Mouse (Mus musculus) limb, embryonic 12.5 days (tissue): ENCODE measurements around the gene Ppp1r13l. TPM values are rescaled to one million over a fixed set of nuclear protein-coding genes. Genes with fewer than 3 reads are reported as not detected.

ENCODE experiments used
- ATAC-seq: fragments of 200-750 bp; cut with Nextera tagmentation; 2 replicates; pipeline ENCODE4 v1.8.0; 2017; ENCODE audit warnings: low read depth, moderate TSS enrichment; ENCODE audit not compliant: insufficient number of reproducible peaks, insufficient read depth, low FRiP score, low TSS enrichment
- H3K27ac ChIP-seq: fragments of 300-500 bp; sonication (generic); 2 replicates; pipeline ENCODE4 v1.5.1; 2016; ENCODE audit warnings: mild to moderate bottlenecking, moderate library complexity
- H3K27me3 ChIP-seq: fragments of 300-500 bp; sonication (generic); 2 replicates; pipeline ENCODE4 v1.6.1; 2016; ENCODE audit warnings: mild to moderate bottlenecking, moderate library complexity
- H3K36me3 ChIP-seq: fragments of 300-500 bp; sonication (generic); 2 replicates; pipeline ENCODE4 v1.6.1; 2016; ENCODE audit warnings: mild to moderate bottlenecking, moderate library complexity
- H3K4me1 ChIP-seq: fragments of 300-500 bp; sonication (generic); replicated peaks from 2 replicates; pipeline ENCODE4 v1.6.1; 2016
- H3K4me2 ChIP-seq: fragments of 300-500 bp; sonication (generic); 2 replicates; pipeline ENCODE4 v1.6.1; 2016; ENCODE audit warnings: mild to moderate bottlenecking, moderate library complexity
- H3K4me3 ChIP-seq: fragments of 300-500 bp; sonication (generic); replicated peaks from 2 replicates; pipeline ENCODE4 v1.5.1; 2016; ENCODE audit warnings: mild to moderate bottlenecking
- H3K9ac ChIP-seq: fragments of 300-500 bp; sonication (generic); replicated peaks from 2 replicates; pipeline ENCODE4 v1.6.1; 2016; ENCODE audit warnings: mild to moderate bottlenecking, moderate library complexity
- H3K9me3 ChIP-seq: fragments of 300-500 bp; sonication (generic); 2 replicates; pipeline ENCODE4 v1.6.1; 2016; ENCODE audit warnings: mild to moderate bottlenecking, moderate library complexity
- WGBS: fragments of 180-500 bp; shearing (Covaris S2); methylation state at CpG from one replicate; pipeline ENCODE4 v1.1.7; 2016; 5-methylcytosine and 5-hydroxymethylcytosine counted together
- polyA plus RNA-seq: library from polyadenylated mRNA; unstranded; fragments of >200 nt; fragmentation: Nextera tagmentation; extraction: Ambion mirVana; gene quantifications from 2 replicates; pipeline ENCODE4 v1.2.1, GENCODE M21; 2016

Gene Ppp1r13l
- polyA plus RNA-seq, result 7.1 and 9.3 TPM in 2 replicates

DNA sequence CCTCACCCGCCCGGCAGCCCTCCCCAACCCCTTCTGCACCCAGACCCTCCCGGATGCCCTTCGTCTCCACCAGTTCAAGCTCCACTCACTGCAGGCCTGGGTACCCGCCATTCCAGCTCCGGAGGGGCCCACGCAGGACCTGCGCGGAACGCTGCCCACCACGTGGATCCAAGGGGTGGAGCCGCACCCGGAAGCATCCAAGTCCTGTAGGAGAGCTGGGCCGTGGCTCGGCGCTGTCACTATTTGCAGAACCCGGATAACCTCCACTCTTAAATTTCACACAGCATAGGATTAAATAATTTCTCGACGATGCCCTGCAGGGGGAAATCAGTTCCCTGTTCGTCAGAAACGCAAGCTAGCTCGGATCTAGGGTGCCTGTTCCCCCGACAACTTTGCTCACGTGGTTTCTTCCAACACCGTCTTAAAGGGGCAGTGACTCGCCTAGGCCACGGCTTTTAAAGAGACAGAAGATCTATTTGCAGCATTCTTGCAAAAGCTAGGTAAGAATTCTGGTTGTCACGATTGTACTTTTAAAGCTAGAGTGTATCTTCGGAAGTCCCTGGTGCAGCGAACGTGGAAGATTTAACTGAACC lies at the start of gene Ppp1r13l, which contains the start of gene Cd3eap:
Gene Ppp1r13l (plus strand): TSS at position 451 of the 593 bp plus-strand sequence.
Gene Cd3eap (minus strand): TSS at position 185 of the 593 bp plus-strand sequence.
- peaks cover 16% of the 10 kb centered on the region for H3K27me3 ChIP-seq
- peaks cover 21% of the 10 kb centered on the region for H3K4me1 ChIP-seq
- peaks cover 34% of the 10 kb centered on the region for H3K36me3 ChIP-seq
- H3K4me2 ChIP-seq, result peak within 1 kb of the TSS; percentile 98
- no peaks in the 10 kb centered on the region for H3K9me3 ChIP-seq
- under 1% methylated on average over 31 of the region's 31 CpGs for WGBS
- H3K4me3 ChIP-seq, result peak within 1 kb of the TSS; percentile 75
- peak within 1 kb of the TSS; percentile 50; the same call in 1 of the 2 replicates for H3K27ac ChIP-seq
- ATAC-seq, result peak; percentile 21
- H3K9ac ChIP-seq, result peak within 1 kb of the TSS; percentile 68

DNA sequence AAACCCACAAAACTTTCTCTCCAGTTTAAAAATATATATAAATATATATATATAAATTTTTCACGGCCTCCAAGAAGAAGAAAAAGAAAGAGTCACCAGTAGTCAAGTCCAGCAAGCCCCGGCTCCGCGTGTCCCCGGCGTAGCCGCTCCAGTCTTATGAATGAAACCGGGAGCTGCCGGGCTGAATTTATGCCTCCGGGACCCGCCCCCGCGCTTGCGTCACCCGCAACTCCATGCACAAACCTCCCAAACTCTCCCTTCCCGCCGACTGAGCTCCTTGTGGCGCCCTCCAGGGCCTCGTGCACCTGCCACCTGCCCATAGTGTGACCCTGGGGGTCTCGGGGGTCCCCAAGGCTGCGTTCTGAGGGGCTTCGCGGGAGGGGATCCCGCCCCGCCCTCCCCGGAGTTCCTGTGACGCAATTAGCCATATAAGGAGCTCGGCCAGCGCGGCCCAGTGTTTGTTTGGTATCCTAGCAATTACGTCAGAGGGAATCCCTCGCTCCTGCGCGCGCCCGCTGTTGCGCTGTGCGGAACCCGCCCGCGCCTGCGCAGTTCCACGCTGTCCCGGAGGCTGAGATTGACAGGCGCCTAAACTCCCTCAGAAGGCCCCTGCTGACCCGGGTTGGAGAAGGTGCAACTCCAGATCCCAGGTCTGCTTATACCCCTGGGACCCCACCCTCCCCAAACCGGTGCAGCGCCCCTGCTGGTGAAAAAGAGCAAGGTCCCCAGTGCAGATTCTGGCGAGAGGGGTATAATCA lies 49.5 kb upstream of the Ppp1r13l start, which contains the start of gene Fosb:
Gene Fosb (minus strand): TSS at position 168 of the 758 bp plus-strand sequence.
- WGBS, result under 1% methylated on average over 49 of the region's 49 CpGs
- peak within 1 kb of the TSS; percentile 66 for H3K4me3 ChIP-seq
- ATAC-seq, result peak; percentile 69; the same call in 1 of the 2 replicates
- peak within 1 kb of the TSS; percentile 57 for H3K9ac ChIP-seq
- H3K4me1 ChIP-seq, result peaks cover 23% of the 10 kb centered on the region
- H3K27me3 ChIP-seq, result peaks cover 63% of the 10 kb centered on the region
- H3K4me2 ChIP-seq, result peak within 1 kb of the TSS; percentile 98
- H3K27ac ChIP-seq, result no peak within 1 kb of the TSS
- no peaks in the 10 kb centered on the region for H3K36me3 ChIP-seq
- H3K9me3 ChIP-seq, result no peaks in the 10 kb centered on the region

DNA sequence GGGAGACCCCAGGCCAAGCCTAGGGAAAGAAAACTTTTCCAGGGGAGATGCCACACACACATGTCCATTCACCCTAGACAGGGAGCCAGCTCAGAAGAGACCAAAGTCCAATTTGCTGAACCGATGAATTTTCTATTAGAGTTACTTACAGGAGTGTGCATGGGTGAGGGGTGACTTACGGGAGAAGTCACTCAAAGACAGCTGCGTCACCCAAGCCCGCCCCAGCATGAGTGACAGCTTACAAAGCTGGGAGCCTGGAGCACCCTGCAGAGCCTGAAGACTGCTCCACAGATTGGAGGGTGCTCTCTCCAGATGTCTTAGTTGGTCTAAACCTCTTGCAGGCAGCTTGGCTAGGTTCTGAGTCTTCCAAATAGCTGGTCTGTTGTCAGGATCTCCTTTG lies 47.6 kb upstream of the Ppp1r13l start:
- H3K4me3 ChIP-seq, result no peak overlapping the region
- ATAC-seq, result no peak
- no peaks in the 10 kb centered on the region for H3K36me3 ChIP-seq
- H3K27me3 ChIP-seq, result peaks cover 61% of the 10 kb centered on the region
- no peaks in the 10 kb centered on the region for H3K9me3 ChIP-seq
- H3K27ac ChIP-seq, result no peak overlapping the region
- 43% methylated on average over 4 of the region's 4 CpGs for WGBS
- H3K4me1 ChIP-seq, result peaks cover 22% of the 10 kb centered on the region
- H3K4me2 ChIP-seq, result no peak overlapping the region
- no peak overlapping the region for H3K9ac ChIP-seq

DNA sequence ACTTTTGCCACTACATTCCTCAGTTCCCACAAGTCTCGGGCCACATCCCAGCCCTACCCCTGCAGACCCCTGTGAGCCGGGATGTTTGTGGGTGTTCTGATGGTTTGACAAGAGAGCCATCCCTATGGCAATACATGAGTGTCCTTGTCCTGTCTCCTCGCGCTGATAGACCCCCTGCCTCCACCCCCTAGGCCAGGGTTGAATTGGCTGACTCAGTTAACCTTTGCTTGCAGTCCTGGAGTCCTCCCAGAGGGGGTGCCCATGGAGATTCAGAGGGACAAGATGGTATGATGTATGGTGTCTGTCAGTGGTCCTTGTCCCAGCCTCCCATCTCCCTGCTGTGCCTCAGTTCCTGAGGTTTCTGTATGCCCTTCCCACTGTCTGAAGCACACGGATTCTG lies 45.5 kb upstream of the Ppp1r13l start:
- 49% methylated on average over 5 of the region's 5 CpGs for WGBS
- no peak overlapping the region for H3K27ac ChIP-seq
- no peak for ATAC-seq
- no peaks in the 10 kb centered on the region for H3K9me3 ChIP-seq
- H3K36me3 ChIP-seq, result no peaks in the 10 kb centered on the region
- H3K9ac ChIP-seq, result no peak overlapping the region; the same call in 1 of the 2 replicates
- peaks cover 69% of the 10 kb centered on the region for H3K27me3 ChIP-seq
- no peak overlapping the region for H3K4me3 ChIP-seq
- peaks cover 11% of the 10 kb centered on the region for H3K4me1 ChIP-seq
- no peak overlapping the region for H3K4me2 ChIP-seq

DNA sequence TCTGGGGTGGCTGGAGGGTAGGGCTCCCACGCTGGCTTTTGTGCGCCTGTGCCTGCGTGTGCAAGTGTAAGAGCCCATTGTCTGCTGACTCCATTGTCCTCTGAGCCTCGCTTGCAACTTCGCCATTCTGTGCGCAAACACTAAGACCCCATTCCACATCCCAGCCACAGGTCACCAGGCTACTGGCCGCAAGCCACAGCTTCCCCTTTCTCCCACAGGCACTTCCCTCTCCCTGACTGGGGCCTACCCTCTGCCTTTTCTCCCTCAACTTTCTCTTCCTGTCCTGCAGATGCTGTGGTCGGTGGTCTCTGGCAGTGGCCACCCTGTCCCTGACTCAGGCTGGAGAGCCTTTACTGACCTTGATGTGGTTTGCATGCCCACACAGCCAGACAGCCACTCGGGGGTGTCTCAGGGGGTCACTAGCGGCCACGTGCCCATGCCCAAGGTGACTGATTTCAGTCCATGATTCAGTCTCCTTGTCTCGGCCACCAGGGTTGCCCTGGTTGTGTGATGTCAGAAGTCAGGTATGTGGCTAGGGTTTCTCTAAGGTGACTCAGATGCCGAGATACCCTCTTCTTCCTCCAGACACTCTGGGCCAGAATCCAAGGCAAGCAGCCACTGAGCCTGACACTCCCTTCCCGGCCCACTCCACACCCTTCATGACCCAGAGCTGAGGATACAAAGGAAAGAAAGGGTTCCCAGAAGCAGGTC lies 42.9 kb upstream of the Ppp1r13l start:
- Histone ChIP-seq H3K27me3 (peaks cover 74% of the 10 kb centered on the region), H3K4me3 (no peak overlapping the region), H3K9ac (no peak overlapping the region), H3K4me2 (no peak overlapping the region), H3K4me1 (peaks cover 10% of the 10 kb centered on the region), H3K27ac (no peak overlapping the region), H3K36me3 (no peaks in the 10 kb centered on the region), H3K9me3 (no peaks in the 10 kb centered on the region)
- WGBS, result 69% methylated on average over 14 of the region's 14 CpGs
- ATAC-seq, result no peak

DNA sequence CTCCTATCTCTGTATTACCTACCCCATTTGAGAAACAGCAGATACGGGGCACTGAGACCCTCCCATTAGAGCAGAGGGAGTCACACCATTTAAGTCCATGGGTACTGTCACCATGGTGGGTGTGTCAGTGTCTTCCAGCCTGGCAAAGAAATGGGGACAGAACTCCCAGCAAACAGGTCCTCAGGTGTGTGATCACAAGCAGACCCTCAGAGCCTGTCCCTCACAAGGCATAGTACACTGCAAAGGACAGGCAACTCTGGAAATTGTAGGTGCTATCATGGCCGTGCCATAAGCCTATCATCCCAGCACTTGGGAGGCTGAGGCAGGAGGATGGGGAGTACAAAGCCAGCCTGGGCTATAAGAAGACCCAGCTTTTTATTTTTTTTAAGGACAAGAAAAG lies 41.3 kb upstream of the Ppp1r13l start:
- Histone ChIP-seq H3K9ac (no peak overlapping the region), H3K4me2 (no peak overlapping the region), H3K27ac (no peak overlapping the region), H3K9me3 (no peaks in the 10 kb centered on the region), H3K4me3 (no peak overlapping the region), H3K4me1 (peaks cover 10% of the 10 kb centered on the region), H3K27me3 (peaks cover 76% of the 10 kb centered on the region), H3K36me3 (no peaks in the 10 kb centered on the region)
- WGBS, result 58% methylated on average over 2 of the region's 2 CpGs
- ATAC-seq, result no peak

DNA sequence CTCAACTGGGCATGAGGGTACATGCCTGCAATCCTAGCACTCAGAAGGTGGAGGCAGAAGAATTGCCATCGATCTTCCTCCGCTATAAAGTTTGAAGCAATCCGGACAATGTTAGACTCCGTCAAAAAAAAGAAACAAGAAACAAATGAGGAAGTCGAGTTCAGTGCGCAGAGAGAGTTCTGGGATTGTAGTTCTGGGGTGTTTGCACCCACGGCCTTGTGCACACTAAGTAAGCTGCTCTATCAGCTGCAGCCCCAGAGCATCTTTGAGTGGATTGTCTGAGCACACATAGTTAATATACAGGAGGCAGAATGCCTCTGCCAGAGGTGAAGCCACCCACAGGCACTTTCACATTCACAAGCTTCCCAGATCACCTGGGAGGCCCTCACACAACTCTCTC lies 40.9 kb upstream of the Ppp1r13l start:
- Histone ChIP-seq H3K27ac (no peak overlapping the region), H3K9me3 (no peaks in the 10 kb centered on the region), H3K4me1 (peaks cover 10% of the 10 kb centered on the region), H3K36me3 (no peaks in the 10 kb centered on the region), H3K4me3 (no peak overlapping the region), H3K4me2 (no peak overlapping the region), H3K9ac (no peak overlapping the region), H3K27me3 (peaks cover 72% of the 10 kb centered on the region)
- ATAC-seq, result no peak
- WGBS, result 81% methylated on average over 7 of the region's 7 CpGs

DNA sequence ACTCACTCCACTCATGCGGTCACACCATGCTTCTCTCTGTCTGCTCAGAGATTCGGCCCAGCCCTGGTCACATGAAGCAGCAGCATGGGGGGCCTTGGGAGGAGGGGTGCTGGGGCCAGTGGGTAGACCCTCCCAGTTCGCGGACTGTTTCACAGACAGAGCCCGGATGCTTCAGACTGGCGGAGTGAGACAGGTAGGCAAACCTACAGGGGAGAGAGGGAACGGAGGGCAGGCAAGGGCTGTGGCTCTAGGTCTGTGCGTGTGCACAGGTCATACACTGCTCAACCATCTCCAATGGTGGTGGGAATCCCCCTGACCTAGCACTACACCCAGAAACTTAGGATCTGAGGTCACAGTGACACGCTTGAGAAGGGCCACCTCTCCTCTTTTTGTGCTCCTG lies 40.1 kb upstream of the Ppp1r13l start:
- peak overlapping the region; percentile 57 for H3K9ac ChIP-seq
- no peak overlapping the region for H3K27ac ChIP-seq
- peak overlapping the region; percentile 42 for H3K4me3 ChIP-seq
- H3K27me3 ChIP-seq, result peaks cover 65% of the 10 kb centered on the region
- H3K4me2 ChIP-seq, result peak overlapping the region; percentile 72
- H3K36me3 ChIP-seq, result no peaks in the 10 kb centered on the region
- no peaks in the 10 kb centered on the region for H3K9me3 ChIP-seq
- peak; percentile 69 for ATAC-seq
- 22% methylated on average over 9 of the region's 9 CpGs for WGBS
- H3K4me1 ChIP-seq, result peaks cover 10% of the 10 kb centered on the region

DNA sequence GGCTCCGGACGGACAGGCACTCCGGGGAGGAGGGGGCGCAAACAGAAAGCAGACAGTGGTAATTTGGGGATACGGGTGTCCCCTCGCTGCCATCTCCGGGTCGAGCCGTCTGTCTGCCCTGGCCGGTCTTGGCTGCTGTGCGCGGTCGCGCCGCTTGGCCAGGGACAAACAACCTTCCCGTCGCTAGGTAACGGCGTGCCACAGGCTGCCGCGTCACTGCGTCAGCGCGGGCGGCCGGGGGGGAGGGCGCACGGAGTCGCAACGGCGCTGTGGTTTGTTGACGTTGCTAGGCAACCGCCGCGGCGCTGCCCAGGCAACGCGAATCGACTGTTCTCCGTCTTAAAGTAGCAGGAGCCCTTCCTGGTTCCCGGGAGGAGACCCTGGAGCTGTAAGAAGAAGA lies 39.6 kb upstream of the Ppp1r13l start:
- Histone ChIP-seq H3K4me3 (peak overlapping the region; percentile 42), H3K27me3 (peaks cover 62% of the 10 kb centered on the region), H3K9me3 (no peaks in the 10 kb centered on the region), H3K4me2 (peak overlapping the region; percentile 72), H3K36me3 (no peaks in the 10 kb centered on the region), H3K9ac (peak overlapping the region; percentile 57), H3K27ac (no peak overlapping the region), H3K4me1 (peaks cover 10% of the 10 kb centered on the region)
- WGBS, result under 1% methylated on average over 41 of the region's 41 CpGs
- peak; percentile 90 for ATAC-seq

DNA sequence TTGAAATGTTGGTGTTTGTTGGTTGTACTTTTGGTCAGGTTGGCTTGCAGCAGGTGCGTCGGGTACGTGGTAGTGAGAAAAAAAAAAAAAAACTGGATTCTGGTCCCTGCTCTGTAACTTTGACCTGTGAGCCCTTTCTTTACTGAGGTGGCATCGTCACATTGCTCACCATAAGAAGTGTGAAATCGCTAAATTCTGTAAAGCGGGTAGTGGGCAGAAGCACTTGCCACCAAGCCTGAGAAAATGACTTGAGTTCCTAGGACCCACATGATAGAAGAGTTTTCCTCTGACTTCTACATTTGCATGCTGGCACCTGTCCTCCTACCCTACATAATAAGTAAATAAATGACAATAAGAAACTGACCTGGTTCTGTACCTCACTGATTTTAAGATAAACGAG lies 38.9 kb upstream of the Ppp1r13l start:
- Histone ChIP-seq H3K9ac (no peak overlapping the region; the same call in 1 of the 2 replicates), H3K9me3 (no peaks in the 10 kb centered on the region), H3K36me3 (no peaks in the 10 kb centered on the region), H3K4me1 (peaks cover 10% of the 10 kb centered on the region), H3K27ac (no peak overlapping the region), H3K27me3 (peaks cover 56% of the 10 kb centered on the region), H3K4me3 (no peak overlapping the region), H3K4me2 (peak overlapping the region; percentile 72)
- no peak for ATAC-seq
- WGBS, result 44% methylated on average over 7 of the region's 7 CpGs

DNA sequence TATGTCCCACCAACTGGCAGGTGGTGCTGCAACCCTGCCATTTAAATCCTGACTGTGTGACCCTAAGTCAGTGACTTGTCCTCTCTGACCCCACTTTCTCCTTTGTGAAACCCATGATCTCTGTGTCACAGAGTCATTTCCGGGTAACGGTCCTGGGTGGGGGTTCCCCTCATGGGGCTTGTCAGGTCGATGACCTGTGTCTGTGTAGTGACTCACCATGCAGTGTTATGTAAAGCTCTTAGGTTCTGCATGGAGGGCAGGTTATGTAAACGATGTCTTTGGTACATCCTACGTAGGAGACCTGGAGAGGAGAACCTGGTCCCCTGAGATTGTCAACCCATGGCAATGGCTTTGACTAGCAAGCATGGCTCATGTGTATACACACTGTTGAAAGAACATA lies 38.1 kb upstream of the Ppp1r13l start:
- Histone ChIP-seq H3K27me3 (peaks cover 48% of the 10 kb centered on the region), H3K36me3 (no peaks in the 10 kb centered on the region), H3K4me2 (no peak overlapping the region), H3K4me1 (peaks cover 14% of the 10 kb centered on the region), H3K27ac (no peak overlapping the region), H3K9ac (no peak overlapping the region), H3K4me3 (no peak overlapping the region), H3K9me3 (no peaks in the 10 kb centered on the region)
- 64% methylated on average over 5 of the region's 5 CpGs for WGBS
- ATAC-seq, result no peak
